Mouse (Mus musculus) CH12.LX (cell line): ENCODE data around the gene Hbs1l.

Experiments used
- MYC ChIP-seq: IDR thresholded peaks from 2 replicates; pipeline ENCODE4 v1.6.1; 2011; ENCODE audit warnings: low read depth, mild to moderate bottlenecking, improper control_type of control experiment, low read length
- SIN3A ChIP-seq: IDR thresholded peaks from 2 replicates; pipeline ENCODE4 v1.6.1; 2012; ENCODE audit warnings: low read length, improper control_type of control experiment, inconsistent platforms

DNA sequence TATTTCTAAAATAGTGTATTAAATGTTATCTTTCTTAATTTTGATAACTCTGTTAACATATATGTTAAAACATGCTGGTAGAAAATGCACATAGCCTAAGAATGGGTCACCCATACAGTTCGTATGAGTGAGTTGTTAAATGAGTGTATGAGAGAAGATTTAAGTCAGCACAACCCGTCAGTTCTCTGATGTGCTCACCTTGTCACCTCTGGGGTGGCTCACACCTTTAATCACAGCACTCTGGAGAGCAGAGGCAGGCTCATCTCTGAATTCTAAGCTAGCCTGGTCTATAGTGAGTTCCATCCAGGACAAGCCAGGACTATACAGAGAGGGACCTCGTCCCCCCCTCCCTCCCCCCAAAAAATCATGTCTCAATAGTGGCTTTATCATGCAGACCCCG lies 22.5 kb downstream of the Hbs1l start:
- TF ChIP-seq MYC, result no peak
- TF ChIP-seq SIN3A, result no peak
